Mouse (Mus musculus) hindbrain, embryonic 12.5 days (tissue): ENCODE measurements around the gene Piwil1. TPM values are rescaled to one million over a fixed set of nuclear protein-coding genes. Genes with fewer than 3 reads are reported as not detected.

Source experiments
- ATAC-seq: fragments of 200-750 bp; cut with Nextera tagmentation; 2 replicates; pipeline ENCODE4 v1.8.0; 2017; ENCODE audit warnings: moderate TSS enrichment; ENCODE audit not compliant: low FRiP score
- H3K27ac ChIP-seq: fragments of 300-500 bp; sonication (generic); 2 replicates; pipeline ENCODE4 v1.5.1; 2016; ENCODE audit warnings: mild to moderate bottlenecking
- H3K27me3 ChIP-seq: fragments of 300-500 bp; sonication (generic); 2 replicates; pipeline ENCODE4 v1.6.1; 2016; ENCODE audit warnings: mild to moderate bottlenecking
- H3K36me3 ChIP-seq: fragments of 300-500 bp; sonication (generic); 2 replicates; pipeline ENCODE4 v1.6.1; 2016; ENCODE audit warnings: mild to moderate bottlenecking
- H3K4me1 ChIP-seq: fragments of 300-500 bp; sonication (generic); 2 replicates; pipeline ENCODE4 v1.6.1; 2016
- H3K4me2 ChIP-seq: fragments of 300-500 bp; sonication (generic); replicated peaks from 2 replicates; pipeline ENCODE4 v1.6.1; 2016; ENCODE audit warnings: mild to moderate bottlenecking
- H3K4me3 ChIP-seq: fragments of 300-500 bp; sonication (generic); 2 replicates; pipeline ENCODE4 v1.5.1; 2016; ENCODE audit warnings: mild to moderate bottlenecking
- H3K9ac ChIP-seq: fragments of 300-500 bp; sonication (generic); 2 replicates; pipeline ENCODE4 v1.6.1; 2016; ENCODE audit warnings: mild to moderate bottlenecking, moderate library complexity
- H3K9me3 ChIP-seq: fragments of 300-500 bp; sonication (generic); replicated peaks from 2 replicates; pipeline ENCODE4 v1.6.1; 2016; ENCODE audit warnings: mild to moderate bottlenecking
- WGBS: fragments of 180-500 bp; shearing (Covaris S2); methylation state at CpG from one replicate; pipeline ENCODE4 v1.1.7; 2016; 5-methylcytosine and 5-hydroxymethylcytosine counted together
- polyA plus RNA-seq: library from polyadenylated mRNA; unstranded; fragments of >200 nt; fragmentation: Nextera tagmentation; extraction: Ambion mirVana; gene quantifications from 2 replicates; pipeline ENCODE4 v1.2.1, GENCODE M21; 2016

The Piwil1 gene
- polyA plus RNA-seq, 1 experiment from 2014 or later, result 0.15 TPM

- Histone ChIP-seq H3K36me3 (no peaks in the 10 kb centered on the region), H3K27ac (no peak overlapping the region), H3K4me3 (0 out of 2 replicates have a peak overlapping the region, but pooled peaks have one; percentile 7), H3K4me1 (peaks cover 8% of the 10 kb centered on the region), H3K27me3 (no peaks in the 10 kb centered on the region), H3K9me3 (no peaks in the 10 kb centered on the region), H3K4me2 (peak overlapping the region; percentile 40), H3K9ac (no peak overlapping the region)
- peak; percentile 84 for ATAC-seq
- 10% methylated on average over 10 of the region's 10 CpGs for WGBS
These were observed 66.8 kb downstream of the Piwil1 start for GRCm38 (mm10) chr5:128769026-128769631.

GRCm38 (mm10) chr5:128776386-128776785 lies 74.1 kb downstream of the Piwil1 start:
- WGBS, result 70% methylated on average over 2 of the region's 2 CpGs
- Histone ChIP-seq H3K9ac (no peak overlapping the region), H3K4me3 (no peak overlapping the region), H3K9me3 (no peaks in the 10 kb centered on the region), H3K36me3 (no peaks in the 10 kb centered on the region), H3K4me2 (no peak overlapping the region), H3K27me3 (no peaks in the 10 kb centered on the region), H3K27ac (no peak overlapping the region), H3K4me1 (no peaks in the 10 kb centered on the region)
- no peak for ATAC-seq

- Histone ChIP-seq H3K9ac (no peak overlapping the region), H3K27ac (no peak overlapping the region), H3K4me2 (no peak overlapping the region), H3K36me3 (no peaks in the 10 kb centered on the region), H3K27me3 (no peaks in the 10 kb centered on the region), H3K9me3 (no peaks in the 10 kb centered on the region), H3K4me1 (peaks cover 17% of the 10 kb centered on the region), H3K4me3 (no peak overlapping the region)
- no peak for ATAC-seq
- WGBS, result 76% methylated on average over 22 of the region's 22 CpGs
These were observed 79.3 kb downstream of the Piwil1 start for GRCm38 (mm10) chr5:128781621-128782020.

GRCm38 (mm10) chr5:128800592-128800991 lies 98.3 kb downstream of the Piwil1 start:
- Histone ChIP-seq H3K27ac (no peak overlapping the region), H3K4me2 (no peak overlapping the region), H3K9ac (no peak overlapping the region), H3K4me1 (no peaks in the 10 kb centered on the region), H3K9me3 (peaks cover 2% of the 10 kb centered on the region; the same call in 1 of the 2 replicates), H3K36me3 (peaks cover 9% of the 10 kb centered on the region; the same call in 1 of the 2 replicates), H3K4me3 (no peak overlapping the region), H3K27me3 (no peaks in the 10 kb centered on the region; the same call in 1 of the 2 replicates)
- WGBS, result 99% methylated on average over 5 of the region's 5 CpGs
- ATAC-seq, result no peak

Other genes with a start within 250 kb of the Piwil1 start
- gene Fzd10, start 101.7 kb upstream of the Piwil1 start, polyA plus RNA-seq, result 13.3 and 16.5 TPM in 2 replicates